ENCODE assay signal across 8 mouse cellular contexts in genomic region chr7:28382347-28382951, GRCm38 (mm10). TPM values are rescaled to one million over a fixed set of nuclear protein-coding genes. Genes with fewer than 3 reads are reported as not detected.
DNase-seq lines count a peak whose midpoint lies in the region; ATAC-seq and TF ChIP-seq lines count a peak whose summit lies in the region.

No protein-coding gene starts in this region.

- peak overlapping the region; percentile 70 for H3K4me2 ChIP-seq in kidney, embryonic 15.5 days
- H3K4me2 ChIP-seq in forebrain, postnatal 0 days (ENCODE audit: low read depth), result peak overlapping the region; percentile 45
- H3K4me2 ChIP-seq in liver, embryonic 15.5 days, result peak overlapping the region; percentile 95

- peak overlapping the region; percentile 39 for H3K4me3 ChIP-seq in kidney, embryonic 15.5 days (replicated peaks)
- no peak overlapping the region for H3K4me3 ChIP-seq in forebrain, postnatal 0 days (ENCODE audit: low read depth, low read length)
- peak overlapping the region; percentile 57 for H3K4me3 ChIP-seq in liver, embryonic 15.5 days (replicated peaks)

- H3K4me1 ChIP-seq in kidney, embryonic 15.5 days, result peaks cover 67% of the 10 kb centered on the region
- H3K4me1 ChIP-seq in forebrain, postnatal 0 days (ENCODE audit: insufficient read depth), result peaks cover 17% of the 10 kb centered on the region
- H3K4me1 ChIP-seq in liver, embryonic 15.5 days (replicated peaks), result peaks cover 90% of the 10 kb centered on the region

- no peaks in the 10 kb centered on the region for H3K27me3 ChIP-seq in kidney, embryonic 15.5 days
- H3K27me3 ChIP-seq in forebrain, postnatal 0 days (ENCODE audit: insufficient read depth, low read length), result peaks cover 4% of the 10 kb centered on the region; the same call in 1 of the 2 replicates
- no peaks in the 10 kb centered on the region for H3K27me3 ChIP-seq in liver, embryonic 15.5 days

- 0 out of 2 replicates have a peak overlapping the region, but pooled peaks have one; percentile 5 for H3K9ac ChIP-seq in kidney, embryonic 15.5 days
- no peak overlapping the region for H3K9ac ChIP-seq in forebrain, postnatal 0 days
- H3K9ac ChIP-seq in liver, embryonic 15.5 days, result peak overlapping the region; percentile 48

- H3K9me3 ChIP-seq in kidney, embryonic 15.5 days (replicated peaks), result no peaks in the 10 kb centered on the region
- H3K9me3 ChIP-seq in forebrain, postnatal 0 days (ENCODE audit: low read length), result no peaks in the 10 kb centered on the region
- no peaks in the 10 kb centered on the region for H3K9me3 ChIP-seq in liver, embryonic 15.5 days (replicated peaks)

- peak; percentile 13; the same call in 1 of the 2 replicates for ATAC-seq in kidney, embryonic 15.5 days (replicated peaks; ENCODE audit: low FRiP score)
- no peak for ATAC-seq in forebrain, postnatal 0 days
- ATAC-seq in liver, embryonic 15.5 days (ENCODE audit: insufficient read depth), result peak; percentile 4

- H3K36me3 ChIP-seq in kidney, embryonic 15.5 days, result peaks cover 23% of the 10 kb centered on the region
- peaks cover 9% of the 10 kb centered on the region for H3K36me3 ChIP-seq in forebrain, postnatal 0 days (ENCODE audit: insufficient read depth)
- peaks cover 19% of the 10 kb centered on the region for H3K36me3 ChIP-seq in liver, embryonic 15.5 days (replicated peaks)

- peak overlapping the region; percentile 100 for H3K27ac ChIP-seq in kidney, embryonic 15.5 days
- H3K27ac ChIP-seq in forebrain, postnatal 0 days (ENCODE audit: low read depth, low read length), result peak overlapping the region; percentile 54
- H3K27ac ChIP-seq in liver, embryonic 15.5 days (replicated peaks), result peak overlapping the region; percentile 94

- 40% methylated on average over 10 of the region's 12 CpGs for WGBS in kidney, embryonic 15.5 days
- WGBS in forebrain, postnatal 0 days, result 53% methylated on average over 10 of the region's 12 CpGs
- whole genome bisulfite sequencing in liver, embryonic 15.5 days (ENCODE audit: insufficient replicate concordance), result 4% methylated on average over 12 of the region's 12 CpGs

- no peak for DNase-seq in kidney, postnatal 10 days
- peak; percentile 34 for DNase-seq in MN1 (ENCODE audit: low spot score)
- peak; percentile 16 for DNase-seq in forebrain, postnatal 0 days
- DNase-seq in yolk sac, embryonic 10.5 days (ENCODE audit: low spot score), result peak; percentile 36
- no peak for DNase-seq in cerebellum, adult 11 months
- no peak for DNase-seq in ovary, postnatal 10 days (ENCODE audit: low spot score)

- TF ChIP-seq CTCF in forebrain, postnatal 0 days (IDR thresholded peaks at IDR 0.05; ENCODE audit: low read depth), result no peak

RNA-seq across cellular contexts. Expression of gene Zfp36, which starts 2.4 kb away (rescaled TPM):
- polyA plus RNA-seq in kidney, embryonic 15.5 days (2015; fragmentation: Nextera tagmentation; extraction: Ambion mirVana), result 16.2 TPM in 2 replicates
- 2.8 and 4.0 TPM in 2 replicates for total RNA-seq in forebrain, postnatal 0 days (2014; rRNA removed)
- 2.3 and 3.8 TPM in 2 replicates for polyA plus RNA-seq in forebrain, postnatal 0 days (2015; fragmentation: Nextera tagmentation; extraction: Ambion mirVana)
- polyA plus RNA-seq in liver, embryonic 15.5 days (2015; fragmentation: Nextera tagmentation; extraction: Ambion mirVana), result 8.3 and 8.8 TPM in 2 replicates

RNA-seq across cellular contexts. Expression of gene Plekhg2, which starts 10.1 kb away (rescaled TPM):
- 69.9 and 84.6 TPM in 2 replicates for polyA plus RNA-seq in kidney, embryonic 15.5 days (2015; fragmentation: Nextera tagmentation; extraction: Ambion mirVana)
- total RNA-seq in forebrain, postnatal 0 days (2014; rRNA removed), result 20.3 and 25.7 TPM in 2 replicates
- polyA plus RNA-seq in forebrain, postnatal 0 days (2015; fragmentation: Nextera tagmentation; extraction: Ambion mirVana), result 9.0 and 11.4 TPM in 2 replicates
- polyA plus RNA-seq in liver, embryonic 15.5 days (2015; fragmentation: Nextera tagmentation; extraction: Ambion mirVana), result 4.5 and 5.1 TPM in 2 replicates

RNA-seq across cellular contexts. Expression of gene Med29, which starts 10.1 kb away (rescaled TPM):
- polyA plus RNA-seq in kidney, embryonic 15.5 days (2015; fragmentation: Nextera tagmentation; extraction: Ambion mirVana), result 52.6 and 57.7 TPM in 2 replicates
- total RNA-seq in forebrain, postnatal 0 days (2014; rRNA removed), result 32.5 and 35.1 TPM in 2 replicates
- 39.2 and 47.6 TPM in 2 replicates for polyA plus RNA-seq in forebrain, postnatal 0 days (2015; fragmentation: Nextera tagmentation; extraction: Ambion mirVana)
- 23.9 and 25.6 TPM in 2 replicates for polyA plus RNA-seq in liver, embryonic 15.5 days (2015; fragmentation: Nextera tagmentation; extraction: Ambion mirVana)

RNA-seq across cellular contexts. Expression of gene Paf1, which starts 10.3 kb away (rescaled TPM):
- polyA plus RNA-seq in kidney, embryonic 15.5 days (2015; fragmentation: Nextera tagmentation; extraction: Ambion mirVana), result 86.8 and 100 TPM in 2 replicates
- total RNA-seq in forebrain, postnatal 0 days (2014; rRNA removed), result 74.8 and 80.5 TPM in 2 replicates
- polyA plus RNA-seq in forebrain, postnatal 0 days (2015; fragmentation: Nextera tagmentation; extraction: Ambion mirVana), result 69.4 and 92.7 TPM in 2 replicates
- 24.6 and 26.2 TPM in 2 replicates for polyA plus RNA-seq in liver, embryonic 15.5 days (2015; fragmentation: Nextera tagmentation; extraction: Ambion mirVana)

RNA-seq across cellular contexts. Expression of gene Rps16, which starts 32.0 kb away (rescaled TPM):
- polyA plus RNA-seq in kidney, embryonic 15.5 days (2015; fragmentation: Nextera tagmentation; extraction: Ambion mirVana), result 995 and 1,159 TPM in 2 replicates
- total RNA-seq in forebrain, postnatal 0 days (2014; rRNA removed), result 205 and 300 TPM in 2 replicates
- polyA plus RNA-seq in forebrain, postnatal 0 days (2015; fragmentation: Nextera tagmentation; extraction: Ambion mirVana), result 595 and 769 TPM in 2 replicates
- polyA plus RNA-seq in liver, embryonic 15.5 days (2015; fragmentation: Nextera tagmentation; extraction: Ambion mirVana), result 540 and 619 TPM in 2 replicates

Comparison
In these comparisons a context has a peak if more than half of its experiments do, and no peak if none do; other contexts are left out.
1. H3K4me2 ChIP-seq: peak in every context shown above with its lines; median percentile 95 in liver, embryonic 15.5 days; 70 in kidney, embryonic 15.5 days; 45 in forebrain, postnatal 0 days.
2. DNase-seq: peak in MN1 (single experiment), forebrain, postnatal 0 days (single experiment) and yolk sac, embryonic 10.5 days (single experiment); none in kidney, postnatal 10 days (single experiment), cerebellum, adult 11 months (single experiment) and ovary, postnatal 10 days (single experiment).
3. Peak in every context shown above with its lines, with median percentiles within 50 percentile points of each other: H3K27ac ChIP-seq.